Mouse (Mus musculus) hindbrain, embryonic 16.5 days (tissue): ENCODE data around the gene Hoxc12. TPM values are rescaled to one million over a fixed set of nuclear protein-coding genes. Genes with fewer than 3 reads are reported as not detected.

Experiments used
- ATAC-seq: fragments of 200-750 bp; cut with Nextera tagmentation; 2 replicates; pipeline ENCODE4 v1.8.0; 2017; ENCODE audit warnings: moderate TSS enrichment, moderate library complexity
- H3K27ac ChIP-seq: fragments of 300-500 bp; sonication (generic); 2 replicates; pipeline ENCODE4 v1.5.1; 2014; ENCODE audit warnings: low read depth, mild to moderate bottlenecking, control low read depth, low read length, moderate library complexity
- H3K27me3 ChIP-seq: fragments of 300-500 bp; sonication (generic); replicated peaks from 2 replicates; pipeline ENCODE4 v1.6.1; 2014; ENCODE audit warnings: low read length; ENCODE audit not compliant: control insufficient read depth, insufficient read depth
- H3K36me3 ChIP-seq: fragments of 300-500 bp; sonication (generic); 2 replicates; pipeline ENCODE4 v1.6.1; 2014; ENCODE audit warnings: mild to moderate bottlenecking, low read length, moderate library complexity, mixed read lengths; ENCODE audit not compliant: control insufficient read depth, insufficient read depth
- H3K4me1 ChIP-seq: fragments of 300-500 bp; sonication (generic); 2 replicates; pipeline ENCODE4 v1.6.1; 2014; ENCODE audit warnings: low read depth, low read length; ENCODE audit not compliant: control insufficient read depth, insufficient read depth
- H3K4me2 ChIP-seq: fragments of 300-500 bp; sonication (generic); 2 replicates; pipeline ENCODE4 v1.6.1; 2014; ENCODE audit warnings: mild to moderate bottlenecking, low read length, control low read depth, moderate library complexity
- H3K4me3 ChIP-seq: fragments of 300-500 bp; sonication (generic); 2 replicates; pipeline ENCODE4 v1.5.1; 2014; ENCODE audit warnings: mild to moderate bottlenecking, low read length, control low read depth, moderate library complexity
- H3K9ac ChIP-seq: fragments of 300-500 bp; sonication (generic); 2 replicates; pipeline ENCODE4 v1.6.1; 2014; ENCODE audit warnings: low read depth, mild to moderate bottlenecking, control low read depth, low read length, moderate library complexity
- H3K9me3 ChIP-seq: fragments of 300-500 bp; sonication (generic); 2 replicates; pipeline ENCODE4 v1.6.1; 2014; ENCODE audit warnings: mild to moderate bottlenecking, low read length, moderate library complexity; ENCODE audit not compliant: control insufficient read depth
- whole genome bisulfite sequencing: fragments of 180-500 bp; shearing (Covaris S2); extraction: QIAGEN DNeasy Blood & Tissue Kit; methylation state at CpG from one replicate; pipeline ENCODE4 v1.1.7; 2014; 5-methylcytosine and 5-hydroxymethylcytosine counted together
- polyA plus RNA-seq: library from polyadenylated mRNA; unstranded; fragments of >200 nt; fragmentation: Nextera tagmentation; extraction: Ambion mirVana; gene quantifications from 2 replicates; pipeline ENCODE4 v1.2.1, GENCODE M21; 2015

Hoxc12 gene
- polyA plus RNA-seq, 1 experiment from 2014 or later = not detected

DNA sequence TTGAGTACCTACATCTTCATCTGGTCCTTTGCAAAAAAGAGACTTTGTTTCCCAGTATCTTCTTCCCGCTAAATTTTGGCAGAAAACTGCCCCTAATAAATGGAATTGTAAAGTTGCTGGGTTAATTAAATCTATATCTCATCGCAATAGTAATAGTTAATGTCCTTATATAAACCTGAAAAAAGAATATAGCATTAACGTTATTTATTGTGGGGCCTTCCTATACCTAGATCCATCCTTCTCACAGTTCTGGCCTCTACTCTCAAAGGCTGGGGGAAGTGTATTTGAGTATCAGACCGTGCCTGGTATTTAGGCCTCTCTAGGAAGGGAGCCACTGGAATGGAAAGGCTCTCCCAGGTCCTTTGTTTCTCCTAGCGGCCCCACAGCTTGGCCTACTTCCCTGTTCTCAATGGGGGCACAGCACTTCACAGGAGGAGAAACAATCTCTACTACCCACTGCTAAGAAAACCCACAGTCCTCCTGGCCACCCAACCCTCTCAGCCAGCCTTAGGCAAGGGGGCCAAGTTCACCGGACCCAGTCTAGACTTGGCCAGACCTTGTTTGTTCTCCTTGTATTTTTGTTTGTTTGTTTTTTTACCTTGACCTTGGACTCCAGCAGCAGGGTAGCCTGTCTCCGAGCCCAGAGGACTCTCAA, 17.8 kb upstream of the Hoxc12 start:
- H3K4me2 ChIP-seq = no peak overlapping the region
- WGBS = 4% methylated on average over 7 of the region's 7 CpGs
- no peak overlapping the region for H3K9ac ChIP-seq
- ATAC-seq = no peak
- no peaks in the 10 kb centered on the region for H3K9me3 ChIP-seq
- peaks cover 2% of the 10 kb centered on the region; the same call in 1 of the 2 replicates for H3K4me1 ChIP-seq
- H3K4me3 ChIP-seq = no peak overlapping the region
- no peak overlapping the region for H3K27ac ChIP-seq
- H3K36me3 ChIP-seq = no peaks in the 10 kb centered on the region
- peaks cover 83% of the 10 kb centered on the region for H3K27me3 ChIP-seq

DNA sequence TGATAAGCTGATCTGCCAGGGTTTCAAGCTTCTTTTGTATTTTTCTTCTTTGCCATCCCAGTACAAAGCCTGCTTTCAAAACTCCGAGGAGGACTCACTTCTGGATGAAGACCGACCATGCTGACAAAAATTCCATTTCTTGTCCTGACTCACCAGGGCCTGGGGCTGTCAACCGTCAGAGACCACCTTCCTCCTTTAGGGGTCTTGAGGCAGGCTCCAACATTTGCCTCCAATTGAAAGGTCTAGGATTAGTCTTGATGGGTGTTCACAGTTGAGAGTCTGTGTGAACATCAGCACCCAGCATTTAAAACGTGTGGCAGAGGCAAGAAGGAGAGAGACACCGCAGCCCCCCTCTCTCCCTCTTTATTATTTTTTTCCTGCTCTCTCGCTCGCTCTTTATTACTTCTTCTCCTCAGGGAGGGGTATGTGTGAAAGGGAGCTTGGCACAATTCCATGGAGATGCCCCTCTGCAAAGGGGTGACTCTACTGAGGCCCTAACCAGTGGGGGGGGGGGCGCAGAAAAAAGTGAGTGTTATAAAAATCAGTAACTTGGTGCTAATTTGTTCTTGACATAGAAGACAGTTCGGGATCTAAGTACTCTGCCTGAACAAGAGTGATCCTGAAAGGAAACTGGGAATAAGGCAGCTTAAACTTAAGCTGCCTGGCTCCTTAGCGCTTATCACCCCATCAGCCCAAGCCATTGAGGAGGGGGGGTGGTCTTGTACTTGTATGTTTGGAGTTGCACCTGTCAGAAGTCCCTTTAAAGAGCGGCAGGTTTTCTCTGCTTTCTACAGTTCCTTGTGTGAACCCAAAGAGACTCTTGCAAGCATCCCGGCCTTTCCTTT, 17.0 kb upstream of the Hoxc12 start:
- no peak overlapping the region for H3K27ac ChIP-seq
- peaks cover 2% of the 10 kb centered on the region; the same call in 1 of the 2 replicates for H3K4me1 ChIP-seq
- no peaks in the 10 kb centered on the region for H3K36me3 ChIP-seq
- peaks cover 85% of the 10 kb centered on the region for H3K27me3 ChIP-seq
- no peak overlapping the region for H3K9ac ChIP-seq
- no peaks in the 10 kb centered on the region for H3K9me3 ChIP-seq
- no peak overlapping the region for H3K4me2 ChIP-seq
- WGBS = 2% methylated on average over 12 of the region's 12 CpGs
- no peak overlapping the region for H3K4me3 ChIP-seq
- ATAC-seq = no peak

DNA sequence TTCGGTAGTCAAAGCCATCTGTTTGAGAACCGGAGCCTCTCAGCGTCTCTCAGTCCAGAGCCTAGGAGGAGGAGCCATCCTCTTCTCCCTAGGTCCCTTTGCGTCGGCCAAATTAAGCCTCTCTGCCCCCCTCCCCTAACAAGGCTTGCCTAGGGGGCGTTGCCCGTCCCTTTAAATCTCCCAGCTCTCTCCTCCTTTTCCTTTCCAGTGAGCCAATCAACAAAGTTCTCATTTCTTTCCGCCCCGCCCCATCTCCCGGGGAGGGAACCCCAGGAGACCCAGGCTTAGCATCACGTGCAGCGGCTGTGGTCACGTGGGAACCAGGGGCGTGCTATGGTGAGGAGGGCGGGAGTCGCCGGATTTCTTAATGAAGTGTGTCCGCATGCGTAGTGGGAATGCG, 15.9 kb upstream of the Hoxc12 start:
- Histone ChIP-seq H3K36me3 (no peaks in the 10 kb centered on the region), H3K9me3 (no peaks in the 10 kb centered on the region), H3K27me3 (peaks cover 85% of the 10 kb centered on the region), H3K4me1 (peaks cover 2% of the 10 kb centered on the region; the same call in 1 of the 2 replicates), H3K9ac (no peak overlapping the region), H3K4me3 (0 out of 2 replicates have a peak overlapping the region, but pooled peaks have one; percentile 1), H3K4me2 (peak overlapping the region; percentile 31; the same call in 1 of the 2 replicates), H3K27ac (no peak overlapping the region)
- under 1% methylated on average over 20 of the region's 20 CpGs for WGBS
- ATAC-seq = no peak

DNA sequence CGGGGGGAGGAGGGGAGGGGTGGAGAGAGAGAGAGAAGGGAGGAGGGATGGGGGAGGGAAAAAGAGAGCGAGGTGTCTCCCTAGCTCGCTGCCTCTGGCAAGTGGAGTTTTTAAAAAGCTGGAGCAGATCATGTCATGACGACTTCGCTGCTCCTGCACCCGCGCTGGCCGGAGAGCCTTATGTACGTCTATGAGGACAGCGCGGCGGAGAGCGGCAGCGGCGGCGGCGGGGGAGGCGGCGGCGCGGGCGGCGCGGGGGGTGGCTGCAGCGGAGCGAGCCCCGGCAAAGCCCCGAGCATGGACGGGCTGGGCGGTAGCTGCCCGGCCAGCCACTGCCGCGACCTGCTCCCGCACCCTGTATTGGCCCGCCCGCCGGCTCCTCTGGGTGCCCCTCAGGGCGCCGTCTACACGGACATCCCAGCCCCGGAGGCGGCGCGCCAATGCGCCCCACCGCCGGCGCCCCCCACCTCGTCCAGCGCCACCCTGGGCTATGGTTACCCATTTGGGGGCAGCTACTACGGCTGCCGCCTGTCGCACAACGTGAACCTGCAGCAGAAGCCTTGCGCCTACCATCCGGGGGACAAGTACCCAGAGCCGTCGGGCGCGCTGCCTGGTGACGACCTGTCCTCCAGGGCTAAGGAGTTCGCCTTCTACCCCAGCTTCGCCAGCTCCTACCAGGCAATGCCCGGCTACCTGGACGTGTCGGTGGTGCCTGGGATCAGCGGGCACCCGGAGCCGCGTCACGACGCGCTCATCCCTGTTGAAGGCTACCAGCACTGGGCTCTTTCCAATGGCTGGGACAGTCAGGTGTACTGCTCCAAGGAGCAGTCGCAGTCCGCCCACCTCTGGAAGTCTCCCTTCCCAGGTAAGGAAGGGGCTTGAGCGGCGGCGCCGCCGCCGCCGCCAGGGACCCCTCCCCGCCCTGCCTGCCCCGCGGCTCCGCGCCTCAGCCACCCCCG, 15.2 kb upstream of the Hoxc12 start, which contains the start of gene Hoxc13:
Gene Hoxc13 (plus strand): TSS at position 51 of the 959 bp plus-strand sequence.
- Histone ChIP-seq H3K4me2 (peak within 1 kb of the TSS; percentile 31), H3K9me3 (no peaks in the 10 kb centered on the region), H3K36me3 (no peaks in the 10 kb centered on the region), H3K4me1 (peaks cover 2% of the 10 kb centered on the region; the same call in 1 of the 2 replicates), H3K9ac (no peak within 1 kb of the TSS), H3K4me3 (peak within 1 kb of the TSS; percentile 13; the same call in 1 of the 2 replicates), H3K27me3 (peaks cover 85% of the 10 kb centered on the region), H3K27ac (no peak within 1 kb of the TSS)
- WGBS = 1% methylated on average over 67 of the region's 88 CpGs
- ATAC-seq = no peak

DNA sequence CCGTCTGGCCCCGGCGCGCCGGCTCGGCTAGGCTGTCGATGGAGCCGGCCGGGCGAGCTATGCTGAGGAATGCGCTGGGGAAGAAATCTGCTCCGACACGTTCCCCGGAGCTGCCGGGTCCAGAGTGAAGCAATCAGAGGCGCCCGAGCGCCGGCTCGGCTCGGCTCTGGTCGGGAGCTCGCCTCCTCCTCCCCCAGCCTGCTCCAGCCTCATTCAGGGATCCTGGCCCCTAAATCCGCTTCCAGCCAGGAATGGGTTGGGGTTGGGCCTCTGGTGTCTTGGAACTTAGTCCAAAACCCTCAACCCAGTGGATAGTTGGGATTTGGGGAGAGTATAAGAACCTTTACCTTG, 14.6 kb upstream of the Hoxc12 start:
- Histone ChIP-seq H3K4me2 (no peak overlapping the region), H3K9ac (no peak overlapping the region), H3K4me3 (no peak overlapping the region), H3K9me3 (no peaks in the 10 kb centered on the region), H3K36me3 (no peaks in the 10 kb centered on the region), H3K4me1 (peaks cover 2% of the 10 kb centered on the region; the same call in 1 of the 2 replicates), H3K27me3 (peaks cover 80% of the 10 kb centered on the region), H3K27ac (no peak overlapping the region)
- ATAC-seq = no peak
- WGBS = 0% methylated on average over 24 of the region's 24 CpGs

DNA sequence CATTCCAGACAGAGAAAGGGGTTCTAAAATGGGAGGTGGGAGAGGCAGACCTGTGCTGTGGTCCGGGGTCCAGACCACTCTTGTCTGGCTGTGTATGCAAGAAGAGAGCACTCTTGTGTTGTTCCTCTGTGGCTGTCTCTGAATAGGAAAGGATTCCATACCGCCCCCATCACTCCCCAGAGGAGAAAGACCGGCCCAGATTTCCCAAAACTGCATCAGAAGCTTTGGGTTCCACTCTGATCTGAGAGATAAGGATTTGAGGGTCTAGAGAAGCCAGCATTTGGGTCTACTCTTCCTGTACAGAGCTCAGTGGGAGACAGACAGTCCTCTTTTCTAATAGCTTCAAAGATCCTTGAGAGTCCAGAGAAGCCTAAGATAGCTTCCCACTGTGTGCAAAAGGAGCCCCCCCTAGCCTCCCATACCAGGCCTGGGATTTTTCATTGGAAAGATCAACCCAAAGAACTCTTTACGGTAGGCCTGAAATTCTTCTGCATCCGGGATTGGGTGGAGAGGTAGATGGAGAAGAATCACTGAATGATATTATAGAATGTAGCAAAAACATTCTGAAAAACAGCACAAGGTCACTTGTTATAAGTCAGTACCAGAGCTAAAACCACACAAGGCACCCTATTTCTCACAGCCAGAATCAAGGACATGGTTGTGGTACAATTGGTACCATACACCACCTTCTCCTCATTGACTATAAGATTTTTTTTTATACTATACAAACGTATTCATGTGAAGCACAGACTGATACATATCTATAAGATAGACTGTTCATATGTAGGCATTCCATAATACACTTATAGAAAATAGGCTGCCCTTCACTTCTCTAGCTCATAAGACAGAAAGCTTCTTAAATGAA, 13.7 kb upstream of the Hoxc12 start:
- no peak for ATAC-seq
- Histone ChIP-seq H3K9ac (no peak overlapping the region), H3K36me3 (no peaks in the 10 kb centered on the region), H3K27ac (no peak overlapping the region), H3K4me3 (no peak overlapping the region), H3K27me3 (peaks cover 77% of the 10 kb centered on the region), H3K9me3 (no peaks in the 10 kb centered on the region), H3K4me2 (no peak overlapping the region), H3K4me1 (peaks cover 2% of the 10 kb centered on the region; the same call in 1 of the 2 replicates)
- 10% methylated on average over 6 of the region's 6 CpGs for WGBS

DNA sequence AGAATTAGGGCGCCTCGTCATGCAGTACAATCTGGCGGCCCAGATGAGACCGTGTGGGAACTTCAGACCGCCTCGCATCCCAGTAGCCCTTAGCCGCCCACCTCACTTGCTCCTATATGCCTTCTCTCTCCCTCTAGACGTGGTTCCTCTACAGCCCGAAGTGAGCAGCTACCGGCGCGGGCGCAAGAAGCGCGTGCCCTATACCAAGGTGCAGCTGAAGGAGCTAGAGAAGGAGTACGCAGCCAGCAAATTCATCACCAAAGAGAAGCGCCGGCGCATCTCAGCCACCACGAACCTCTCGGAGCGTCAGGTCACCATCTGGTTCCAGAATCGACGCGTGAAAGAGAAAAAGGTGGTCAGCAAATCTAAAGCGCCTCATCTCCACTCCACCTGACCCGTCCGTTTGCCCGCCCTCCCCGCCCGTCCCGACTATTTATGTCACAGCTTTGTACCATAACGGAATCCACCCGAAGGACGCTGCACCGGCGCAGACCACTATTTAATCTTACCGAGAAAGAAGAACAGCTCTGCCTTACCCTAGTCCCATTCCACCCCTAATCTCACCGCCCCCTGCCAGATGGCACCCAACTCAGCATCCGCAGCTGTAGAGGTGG, 9.4 kb upstream of the Hoxc12 start:
- no peak for ATAC-seq
- Histone ChIP-seq H3K4me1 (no peaks in the 10 kb centered on the region), H3K27me3 (peaks cover 84% of the 10 kb centered on the region), H3K4me2 (no peak overlapping the region), H3K9ac (no peak overlapping the region), H3K36me3 (no peaks in the 10 kb centered on the region), H3K4me3 (no peak overlapping the region), H3K27ac (no peak overlapping the region), H3K9me3 (no peaks in the 10 kb centered on the region; the same call in 1 of the 2 replicates)
- WGBS = under 1% methylated on average over 37 of the region's 40 CpGs
